Mouse (Mus musculus) urinary bladder, postnatal 25 days (tissue): ENCODE measurements around the gene Rmdn2.

Source experiments
- DNase-seq: peaks from one replicate; pipeline ENCODE4 v3.0.0; 2022; ENCODE audit warnings: low spot score

Rmdn2 gene

GRCm38 (mm10) chr17:79708168-79708567 lies 96.5 kb downstream of the Rmdn2 start:
- no peak for DNase-seq

- no peak for DNase-seq
Measured at GRCm38 (mm10) chr17:79709718-79710117, 98.1 kb downstream of the Rmdn2 start.

DNA sequence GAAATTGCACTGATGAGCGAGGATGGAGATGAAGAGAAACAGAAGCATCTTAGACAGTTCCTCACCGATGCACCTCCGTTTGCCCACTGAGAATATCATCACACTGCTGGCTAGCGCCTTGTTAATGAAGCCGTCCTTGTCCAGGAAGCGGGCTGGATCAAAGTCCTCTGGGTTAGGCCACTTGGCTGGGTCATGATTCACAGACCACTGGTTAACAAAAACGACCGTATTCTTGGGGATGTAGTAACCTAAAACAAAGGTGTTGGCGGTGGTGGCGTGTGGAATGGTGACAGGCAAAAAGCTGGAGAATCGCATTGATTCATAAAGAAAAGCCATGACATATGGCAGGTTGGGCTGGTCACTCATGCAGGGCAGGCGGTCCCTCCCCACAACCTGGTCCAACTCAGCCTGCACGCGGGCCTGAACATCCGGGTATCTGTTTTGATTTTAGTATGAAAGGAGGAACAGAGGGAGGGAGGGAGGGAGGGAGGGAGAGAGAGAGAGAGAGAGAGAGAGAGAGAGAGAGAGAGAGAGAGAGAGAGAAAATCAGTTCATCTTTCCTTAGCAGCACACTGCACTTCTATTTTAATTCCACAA lies 98.7 kb downstream of the Rmdn2 start:
- peak; percentile 2 for DNase-seq

- no peak for DNase-seq
Measured at GRCm38 (mm10) chr17:79711944-79712343, 100.3 kb downstream of the Rmdn2 start.

- DNase-seq = no peak
Measured at GRCm38 (mm10) chr17:79712536-79712935, 100.9 kb downstream of the Rmdn2 start.

- DNase-seq = no peak
Measured at GRCm38 (mm10) chr17:79713276-79713642, 101.6 kb downstream of the Rmdn2 start.

DNA sequence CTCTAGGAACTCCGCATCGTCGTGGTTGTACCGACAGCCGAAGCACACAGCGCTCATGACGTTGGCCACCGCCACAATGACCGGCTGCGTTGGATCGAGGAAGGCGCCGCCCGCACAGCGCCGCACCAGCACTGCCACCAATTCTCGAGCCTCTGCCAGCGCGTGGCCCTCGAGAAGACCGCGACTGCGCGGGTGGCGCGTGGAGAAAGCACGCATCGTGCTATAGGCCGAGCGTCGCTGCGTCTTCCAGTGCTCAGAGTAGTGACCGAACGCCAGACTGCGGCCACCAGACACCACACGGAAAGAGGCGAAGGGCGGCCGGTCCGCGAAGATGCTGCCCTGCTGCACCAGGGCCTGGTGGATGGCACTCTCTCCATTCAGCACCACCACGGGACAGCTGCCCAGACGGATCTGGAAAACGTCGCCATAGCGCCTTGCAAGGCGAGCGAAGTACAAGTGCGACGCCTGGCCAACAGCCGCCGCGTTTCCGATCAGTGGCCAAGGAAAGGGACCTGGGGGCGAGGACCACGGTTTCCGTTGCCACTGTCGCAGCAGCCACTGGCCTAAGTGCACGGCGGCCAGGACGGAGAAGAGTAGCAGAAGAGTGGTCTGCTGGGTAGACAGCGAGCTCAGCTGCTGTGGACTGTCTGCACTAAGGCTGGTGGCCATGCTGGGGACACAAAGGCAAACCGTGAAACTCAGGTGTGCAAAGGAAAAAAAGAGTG lies 102.1 kb downstream of the Rmdn2 start:
- no peak for DNase-seq

DNA sequence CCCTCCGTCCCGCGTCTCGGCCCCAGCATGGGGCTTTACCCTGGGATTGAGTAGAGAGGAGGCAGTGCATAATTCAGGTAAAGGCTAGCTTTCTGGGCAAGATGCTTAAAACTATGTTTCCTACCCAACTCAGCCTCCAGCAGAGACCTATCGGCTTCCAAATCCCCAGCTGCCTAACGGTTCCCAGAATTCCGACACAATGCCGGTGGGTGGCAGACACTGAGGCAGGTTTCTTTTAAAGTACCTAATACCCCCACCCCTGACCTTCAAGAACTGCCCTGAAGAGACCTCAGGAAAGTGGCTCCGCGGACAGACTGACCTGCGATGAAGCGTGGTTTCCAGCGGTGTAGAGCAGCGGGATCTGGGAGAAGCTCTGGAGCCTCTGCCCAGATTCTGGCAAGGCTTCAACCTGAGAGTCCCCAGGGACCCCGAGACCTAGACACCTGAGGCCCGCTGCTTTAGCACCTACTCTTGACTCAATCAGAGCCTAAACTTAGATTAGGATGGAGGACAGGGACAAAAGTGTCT lies 102.8 kb downstream of the Rmdn2 start:
- no peak for DNase-seq

DNA sequence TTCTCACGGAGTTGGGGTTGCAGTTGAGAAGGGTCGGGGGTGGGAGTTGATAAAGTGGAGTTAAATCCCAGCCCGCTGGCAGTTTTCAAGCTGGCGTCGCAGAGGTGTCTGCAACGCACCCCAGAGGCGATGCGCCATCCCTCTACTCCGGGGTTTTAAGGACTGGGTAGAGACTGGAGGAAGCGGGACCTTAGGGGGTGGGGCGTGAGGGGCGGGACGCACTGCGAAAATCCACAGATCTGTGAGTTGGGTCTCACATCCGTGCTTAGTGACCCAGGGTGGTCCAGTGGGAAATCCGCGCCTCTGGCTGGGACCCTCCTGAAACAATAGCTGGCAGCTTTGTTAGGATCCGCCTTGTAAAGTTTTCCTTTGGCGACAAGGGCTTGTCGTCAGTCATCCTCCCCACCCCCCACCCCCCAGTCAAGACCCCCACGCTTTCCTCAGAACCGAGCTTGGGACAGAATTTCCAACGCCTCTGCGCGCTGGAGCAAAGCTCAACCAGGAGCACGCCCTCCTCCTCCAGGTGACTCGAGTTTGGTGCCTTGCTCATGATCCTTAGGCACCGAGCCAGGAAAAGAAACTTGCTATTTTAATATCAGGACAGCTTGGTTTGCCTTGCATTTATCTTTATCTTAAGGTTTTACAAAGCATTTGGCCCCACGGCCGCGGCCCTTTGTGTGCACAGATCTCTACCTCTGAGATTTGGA lies 103.4 kb downstream of the Rmdn2 start, which contains the start of gene Cyp1b1:
Gene Cyp1b1 (minus strand): TSS at position 131 of the 707 bp plus-strand sequence.
- DNase-seq = no peak

GRCm38 (mm10) chr17:79715649-79716143 lies 104.0 kb downstream of the Rmdn2 start:
- DNase-seq = peak; percentile 84

GRCm38 (mm10) chr17:79720681-79721080 lies 109.0 kb downstream of the Rmdn2 start:
- DNase-seq = no peak

- DNase-seq = no peak
Measured at GRCm38 (mm10) chr17:79726613-79727012, 115.0 kb downstream of the Rmdn2 start.

DNA sequence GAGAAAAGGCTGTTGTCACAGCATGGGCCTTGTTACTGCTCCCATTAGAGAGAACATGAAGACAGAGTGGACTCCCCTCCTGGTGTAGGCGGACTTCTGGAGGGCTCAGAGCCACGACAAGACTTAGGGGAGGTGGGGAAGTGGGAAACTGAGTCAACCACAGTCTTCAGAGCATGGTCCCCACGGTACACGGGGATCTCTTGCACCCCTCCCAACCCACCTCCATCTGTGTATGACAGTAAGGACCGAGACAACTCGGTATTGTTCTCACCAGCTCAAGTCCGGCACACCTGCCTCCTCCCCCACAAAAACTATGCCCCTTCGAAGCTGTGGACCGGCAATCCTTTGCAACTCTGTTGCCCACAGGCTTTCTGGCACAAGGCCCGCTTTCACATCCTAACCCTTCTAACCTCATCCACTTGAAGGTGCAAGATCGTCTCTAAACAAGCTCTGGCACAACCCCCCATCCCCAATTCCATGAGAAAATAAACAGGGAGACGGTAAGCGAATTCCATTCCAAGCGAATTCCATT lies 116.5 kb downstream of the Rmdn2 start:
- DNase-seq = peak; percentile 46

GRCm38 (mm10) chr17:79728585-79729503 lies 117.2 kb downstream of the Rmdn2 start:
- DNase-seq = no peak

GRCm38 (mm10) chr17:79730988-79731387 lies 119.3 kb downstream of the Rmdn2 start:
- DNase-seq = no peak

DNA sequence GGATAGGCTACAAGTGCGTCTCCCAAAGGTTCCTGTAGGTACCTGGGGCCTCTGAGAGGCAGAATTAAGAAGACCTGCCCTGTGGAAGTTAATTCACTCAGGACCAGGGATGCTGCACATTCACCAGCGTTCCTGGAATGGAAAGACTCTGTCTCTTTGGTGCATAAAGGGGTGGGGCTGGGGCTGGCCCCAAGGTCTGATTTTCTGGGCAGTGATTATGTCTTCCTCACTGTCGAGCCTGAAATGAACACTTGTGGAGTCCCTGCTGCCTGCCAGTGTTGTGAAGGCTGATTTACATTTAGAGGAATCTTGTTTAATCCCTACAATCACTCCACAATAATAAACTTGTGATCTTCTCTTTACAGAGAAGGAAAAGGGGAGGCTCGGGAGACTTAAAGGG lies 121.4 kb downstream of the Rmdn2 start:
- no peak for DNase-seq

- no peak for DNase-seq
Measured at GRCm38 (mm10) chr17:79737598-79737997, 125.9 kb downstream of the Rmdn2 start.

DNA sequence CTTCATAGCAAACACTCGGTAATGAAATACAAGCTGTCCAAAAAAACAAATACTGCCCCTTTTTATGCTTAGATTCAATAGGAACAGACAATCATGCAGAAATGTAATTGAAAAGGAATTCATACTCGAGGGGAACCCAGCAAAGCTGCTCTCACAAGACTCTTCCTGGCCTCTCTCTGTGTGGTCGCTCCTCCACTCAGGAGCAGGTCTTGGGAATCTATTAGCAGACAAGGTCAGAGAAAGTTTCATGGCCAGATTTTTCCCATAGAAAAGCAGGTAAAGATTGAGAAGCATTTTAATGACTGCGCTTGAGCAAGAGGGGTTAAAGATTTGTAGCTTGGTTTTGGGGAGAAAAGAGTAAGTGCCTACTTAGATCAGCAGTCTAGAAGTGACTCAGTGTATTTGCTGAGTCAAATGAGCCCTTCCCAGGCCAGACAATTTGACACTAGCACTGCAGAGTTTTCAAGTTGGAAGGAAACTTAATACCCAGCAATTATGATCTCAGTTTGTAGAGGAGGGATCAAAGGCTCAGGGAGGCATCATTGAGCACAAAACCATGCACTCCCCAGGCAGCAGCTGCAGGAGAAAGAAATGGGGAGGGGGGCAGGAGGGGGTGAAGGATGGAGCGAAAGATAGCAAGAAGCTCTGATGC lies 127.3 kb downstream of the Rmdn2 start:
- no peak for DNase-seq

- no peak for DNase-seq
Measured at GRCm38 (mm10) chr17:79742635-79743034, 131.0 kb downstream of the Rmdn2 start.
